Mouse (Mus musculus): Measurements from ENCODE around the gene Olfr1396. TPM values are rescaled to one million over a fixed set of nuclear protein-coding genes. Genes with fewer than 3 reads are reported as not detected.

The Olfr1396 gene
- polyA plus RNA-seq, 1 experiment from 2014 or later = not detected

Other genes starting within 250 kb of the Olfr1396 start
- gene Irgm1, start 243.2 kb downstream of the Olfr1396 start, polyA plus RNA-seq (2015; fragmentation: Nextera tagmentation; extraction: Ambion mirVana) = 19.2 and 20.4 TPM in 2 replicates
- 0.45 and 0.48 TPM in 2 replicates for gene Gm5431, start 212.7 kb downstream of the Olfr1396 start, polyA plus RNA-seq (2015; fragmentation: Nextera tagmentation; extraction: Ambion mirVana)
- gene Psme2b, start 168.7 kb downstream of the Olfr1396 start, polyA plus RNA-seq (2015; fragmentation: Nextera tagmentation; extraction: Ambion mirVana) = 2.7 and 2.8 TPM in 2 replicates
- gene Olfr56, start 136.0 kb downstream of the Olfr1396 start, polyA plus RNA-seq (2015; fragmentation: Nextera tagmentation; extraction: Ambion mirVana) = 0.05 and 0.07 TPM in 2 replicates
- gene 9930111J21Rik1, start 135.5 kb downstream of the Olfr1396 start, polyA plus RNA-seq (2015; fragmentation: Nextera tagmentation; extraction: Ambion mirVana) = 1.1 TPM in 2 replicates
- 0.03 TPM in 1 of 2 replicates, not detected in the other for gene Gm12185, start 122.6 kb downstream of the Olfr1396 start, polyA plus RNA-seq (2015; fragmentation: Nextera tagmentation; extraction: Ambion mirVana)
- gene Tgtp1, start 120.7 kb downstream of the Olfr1396 start, polyA plus RNA-seq (2015; fragmentation: Nextera tagmentation; extraction: Ambion mirVana) = 1.2 and 1.5 TPM in 2 replicates
- 1.2 and 1.6 TPM in 2 replicates for gene 9930111J21Rik2, start 63.6 kb downstream of the Olfr1396 start, polyA plus RNA-seq (2015; fragmentation: Nextera tagmentation; extraction: Ambion mirVana)
- gene Tgtp2, start 50.7 kb downstream of the Olfr1396 start, polyA plus RNA-seq (2015; fragmentation: Nextera tagmentation; extraction: Ambion mirVana) = 0.86 and 1.1 TPM in 2 replicates
- gene Ifi47, start 38.3 kb downstream of the Olfr1396 start, polyA plus RNA-seq (2015; fragmentation: Nextera tagmentation; extraction: Ambion mirVana) = 7.0 and 7.1 TPM in 2 replicates
- not detected in 2 replicates for gene Olfr1395, start 27.4 kb upstream of the Olfr1396 start, polyA plus RNA-seq (2015; fragmentation: Nextera tagmentation; extraction: Ambion mirVana)
- not detected in 2 replicates for gene Olfr1394, start 39.5 kb upstream of the Olfr1396 start, polyA plus RNA-seq (2015; fragmentation: Nextera tagmentation; extraction: Ambion mirVana)
- gene Btnl9, start 72.3 kb upstream of the Olfr1396 start, polyA plus RNA-seq (2015; fragmentation: Nextera tagmentation; extraction: Ambion mirVana) = 0.76 and 1.6 TPM in 2 replicates
- gene Zfp62, start 88.4 kb upstream of the Olfr1396 start, polyA plus RNA-seq (2015; fragmentation: Nextera tagmentation; extraction: Ambion mirVana) = 10.2 and 10.4 TPM in 2 replicates
- 35.1 and 45.6 TPM in 2 replicates for gene Mgat1, start 129.3 kb upstream of the Olfr1396 start, polyA plus RNA-seq (2015; fragmentation: Nextera tagmentation; extraction: Ambion mirVana)
- not detected in 2 replicates for gene Olfr1393, start 163.4 kb upstream of the Olfr1396 start, polyA plus RNA-seq (2015; fragmentation: Nextera tagmentation; extraction: Ambion mirVana)
- gene Olfr1392, start 170.4 kb upstream of the Olfr1396 start, polyA plus RNA-seq (2015; fragmentation: Nextera tagmentation; extraction: Ambion mirVana) = not detected in 2 replicates
- not detected in 2 replicates for gene Olfr10, start 189.9 kb upstream of the Olfr1396 start, polyA plus RNA-seq (2015; fragmentation: Nextera tagmentation; extraction: Ambion mirVana)
- gene Olfr1391, start 207.9 kb upstream of the Olfr1396 start, polyA plus RNA-seq (2015; fragmentation: Nextera tagmentation; extraction: Ambion mirVana) = not detected in 2 replicates
- not detected in 2 replicates for gene Olfr1390, start 220.3 kb upstream of the Olfr1396 start, polyA plus RNA-seq (2015; fragmentation: Nextera tagmentation; extraction: Ambion mirVana)